Mouse (Mus musculus) CH12.LX (cell line): ENCODE data around the gene Rptor. TPM values are rescaled to one million over a fixed set of nuclear protein-coding genes. Genes with fewer than 3 reads are reported as not detected.

Source experiments
- DNase-seq: peaks from one replicate; pipeline ENCODE4 v3.0.0-alpha.2; 2013; ENCODE audit errors: extremely low read depth
- H3K27ac ChIP-seq: 2 replicates; pipeline ENCODE4 v1.5.1; 2012; ENCODE audit warnings: low read depth, mild to moderate bottlenecking, control low read depth, moderate library complexity; ENCODE audit not compliant: insufficient read depth
- H3K27me3 ChIP-seq: replicated peaks from 2 replicates; pipeline ENCODE3; 2012; ENCODE audit warnings: inconsistent platforms
- H3K36me3 ChIP-seq, 2 experiments: replicated peaks in 1 of 2; 2 replicates each; pipeline versions ENCODE3 to v1.6.1; 2012; ENCODE audit warnings: inconsistent platforms in 1 of 2, low read length in 1 of 2, mild to moderate bottlenecking in 1 of 2, mixed read lengths in 1 of 2, moderate library complexity in 1 of 2; ENCODE audit not compliant: control insufficient read depth in 1 of 2, insufficient read depth in 1 of 2
- H3K4me1 ChIP-seq, 2 experiments: 2 replicates each; pipeline ENCODE4 v1.6.1; 2012; ENCODE audit warnings: inconsistent platforms in 1 of 2, moderate library complexity in 1 of 2; ENCODE audit not compliant: insufficient read depth in 2 of 2, control insufficient read depth in 1 of 2
- H3K4me2 ChIP-seq: 2 replicates; pipeline ENCODE4 v1.6.1; 2012; ENCODE audit warnings: low read depth, mild to moderate bottlenecking, control low read depth; ENCODE audit not compliant: poor library complexity, insufficient read depth, severe bottlenecking
- H3K4me3 ChIP-seq, 3 experiments: fragments of 150-350 bp in 1 of 3; sonication (generic) in 1 of 3; replicated peaks in 1 of 3; 2 replicates each; pipeline versions ENCODE3 to v1.5.1; 2011 to 2012; ENCODE audit warnings: low read depth in 2 of 3, low read length in 2 of 3, mild to moderate bottlenecking in 2 of 3, moderate library complexity in 2 of 3, control low read depth in 1 of 3, improper control_type of control experiment in 1 of 3, inconsistent platforms in 1 of 3, mixed read lengths in 1 of 3; ENCODE audit not compliant: poor library complexity in 1 of 3
- H3K79me2 ChIP-seq: replicated peaks from 2 replicates; pipeline ENCODE4 v1.6.1; 2012; ENCODE audit warnings: mild to moderate bottlenecking, moderate library complexity; ENCODE audit not compliant: control insufficient read depth, poor library complexity, insufficient read depth, severe bottlenecking; ENCODE audit errors: extremely low read depth
- H3K9ac ChIP-seq: 2 replicates; pipeline ENCODE4 v1.6.1; 2012; ENCODE audit warnings: low read depth, mild to moderate bottlenecking, control low read depth, moderate library complexity; ENCODE audit not compliant: insufficient read depth
- H3K9me3 ChIP-seq: replicated peaks from 2 replicates; pipeline ENCODE3; 2012; ENCODE audit warnings: low read length, inconsistent platforms, mixed read lengths
- CTCF ChIP-seq, 2 experiments: IDR thresholded peaks in 1 of 2; conservative IDR thresholded peaks in 1 of 2; 2 replicates each; pipeline ENCODE4 v1.5.1; 2011 to 2012; ENCODE audit warnings: low read depth in 2 of 2, low read length in 2 of 2, improper control_type of control experiment in 1 of 2, inconsistent platforms in 1 of 2, mild to moderate bottlenecking in 1 of 2, moderate library complexity in 1 of 2
- E2F4 ChIP-seq: IDR thresholded peaks from 2 replicates; pipeline ENCODE4 v1.6.1; 2011; ENCODE audit warnings: low read depth, low read length, improper control_type of control experiment; ENCODE audit not compliant: insufficient replicate concordance
- ELF1 ChIP-seq: IDR thresholded peaks from 2 replicates; pipeline ENCODE4 v1.6.1; 2014; ENCODE audit warnings: low read depth, mild to moderate bottlenecking, inconsistent platforms, low read length, improper control_type of control experiment
- EP300 ChIP-seq: IDR thresholded peaks from 2 replicates; pipeline ENCODE4 v1.6.1; 2011; ENCODE audit warnings: low read length, improper control_type of control experiment
- ETS1 ChIP-seq: conservative IDR thresholded peaks from 2 replicates; pipeline ENCODE4 v1.6.1; 2012; ENCODE audit warnings: low read depth, mild to moderate bottlenecking, inconsistent platforms, low read length, improper control_type of control experiment, moderate library complexity
- GABPA ChIP-seq: IDR thresholded peaks from 2 replicates; pipeline ENCODE4 v1.6.1; 2012; ENCODE audit warnings: low read depth, low read length, improper control_type of control experiment, inconsistent platforms; ENCODE audit not compliant: insufficient replicate concordance
- HCFC1 ChIP-seq: IDR thresholded peaks from 2 replicates; pipeline ENCODE4 v1.6.1; 2012; ENCODE audit warnings: low read depth, mild to moderate bottlenecking, inconsistent platforms, low read length, improper control_type of control experiment
- JUN ChIP-seq: IDR thresholded peaks from 2 replicates; pipeline ENCODE4 v1.6.1; 2011; ENCODE audit warnings: low read depth, mild to moderate bottlenecking, low read length, improper control_type of control experiment, moderate library complexity; ENCODE audit not compliant: insufficient read depth
- KAT2A ChIP-seq: IDR thresholded peaks from 2 replicates; pipeline ENCODE4 v1.6.1; 2012; ENCODE audit warnings: low read length, improper control_type of control experiment, inconsistent platforms; ENCODE audit not compliant: insufficient replicate concordance
- MAX ChIP-seq: IDR thresholded peaks from 2 replicates; pipeline ENCODE4 v1.6.1; 2011; ENCODE audit warnings: low read length, improper control_type of control experiment
- NELFE ChIP-seq: IDR thresholded peaks from 2 replicates; pipeline ENCODE4 v1.6.1; 2011; ENCODE audit warnings: low read depth, low read length, improper control_type of control experiment
- NRF1 ChIP-seq: IDR thresholded peaks from 2 replicates; pipeline ENCODE4 v1.6.1; 2014; ENCODE audit warnings: low read depth, mild to moderate bottlenecking, inconsistent platforms, low read length, improper control_type of control experiment, moderate library complexity
- PAX5 ChIP-seq: IDR thresholded peaks from 2 replicates; pipeline ENCODE4 v1.6.1; 2012; ENCODE audit warnings: low read length, inconsistent platforms, mixed read lengths
- RCOR1 ChIP-seq: conservative IDR thresholded peaks from 2 replicates; pipeline ENCODE4 v1.6.1; 2012; ENCODE audit warnings: low read depth, mild to moderate bottlenecking, inconsistent platforms, low read length, improper control_type of control experiment
- SMC3 ChIP-seq: IDR thresholded peaks from 2 replicates; pipeline ENCODE4 v1.6.1; 2011; ENCODE audit warnings: low read depth, low read length, improper control_type of control experiment
- TBP ChIP-seq: conservative IDR thresholded peaks from 2 replicates; pipeline ENCODE4 v1.6.1; 2011; ENCODE audit warnings: low read depth, low read length, improper control_type of control experiment
- USF1 ChIP-seq: IDR thresholded peaks from 2 replicates; pipeline ENCODE4 v1.6.1; 2014; ENCODE audit warnings: low read depth, mild to moderate bottlenecking, inconsistent platforms, low read length, improper control_type of control experiment
- USF2 ChIP-seq: conservative IDR thresholded peaks from 2 replicates; pipeline ENCODE4 v1.6.1; 2011; ENCODE audit warnings: low read depth, low read length, improper control_type of control experiment
- ZC3H11A ChIP-seq: IDR thresholded peaks from 2 replicates; pipeline ENCODE4 v1.6.1; 2012; ENCODE audit warnings: low read depth, mild to moderate bottlenecking, inconsistent platforms, low read length, improper control_type of control experiment
- ZKSCAN1 ChIP-seq: IDR thresholded peaks from 2 replicates; pipeline ENCODE4 v1.6.1; 2012; ENCODE audit warnings: low read depth, inconsistent platforms, low read length, improper control_type of control experiment, borderline replicate concordance
- dilution Hi-C: fragments of 300-500 bp; cut with MboI; formaldehyde crosslinking; loops from 2 replicates; pipeline ENCODE4 v1.14.3; 2020; ENCODE audit warnings: low sequenced_read_pairs; ENCODE audit not compliant: extremely low pct_unique_long_range_greater_than_20kb, extremely low pct_ligation_motif_present
- in situ Hi-C: fragments of 300-500 bp; cut with MboI; formaldehyde crosslinking; loops from 3 replicates; pipeline ENCODE4 v1.14.3; 2019; ENCODE audit warnings: low sequenced_read_pairs, low pct_ligation_motif_present, low pct_unique_long_range_greater_than_20kb, mixed read lengths
- polyA plus RNA-seq: library from polyadenylated mRNA; unstranded; fragments of >175 nt; gene quantifications from 2 replicates; pipeline ENCODE4 v1.2.1, GENCODE M21; 2012; ENCODE audit warnings: low read depth; ENCODE audit not compliant: insufficient read length
- total RNA-seq, 2 experiments: library from RNA; depleted of rRNA; stranded (reverse); fragments of 300-350 nt in 1 of 2; fragments of >200 nt in 1 of 2; gene quantifications; 2 replicates each; pipeline ENCODE4 v1.2.3; 2012 to 2014

Gene Rptor
- total and polyA plus RNA-seq, 3 experiments, result 10.3 to 33.1 (median 26.7) TPM

DNA sequence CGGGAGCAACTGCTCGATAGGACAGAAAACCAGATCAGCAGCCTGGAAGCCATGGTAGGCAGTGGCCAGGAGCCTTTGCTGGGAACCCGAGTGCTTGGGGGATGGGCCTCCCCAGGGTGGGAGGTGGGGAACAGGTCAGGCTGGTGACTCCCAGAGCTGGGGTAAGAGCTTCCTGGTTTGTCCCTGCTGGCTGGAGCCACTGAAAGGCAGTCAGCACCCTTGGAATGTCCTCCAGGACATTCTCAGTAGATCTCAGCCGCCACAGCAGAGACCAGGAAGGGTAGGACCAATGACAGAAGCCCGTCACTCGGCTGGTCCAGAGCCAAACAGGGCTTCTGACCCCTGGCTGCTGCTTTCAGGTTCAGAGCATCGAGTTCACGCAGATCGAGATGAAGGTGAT is 313.0 kb downstream of the Rptor start:
- no peak for TF ChIP-seq ZKSCAN1
- no peak for TF ChIP-seq GABPA
- TF ChIP-seq USF1, result no peak
- TF ChIP-seq JUN, result no peak
- no peak for TF ChIP-seq PAX5
- no peak for TF ChIP-seq HCFC1
- no peak for TF ChIP-seq KAT2A
- TF ChIP-seq ZC3H11A, result no peak
- TF ChIP-seq E2F4, result no peak
- TF ChIP-seq USF2, result no peak
- TF ChIP-seq TBP, result no peak
- no peak for TF ChIP-seq NRF1
- TF ChIP-seq RCOR1, result no peak
- no peak for TF ChIP-seq NELFE
- H3K4me2 ChIP-seq, result no peak overlapping the region
- H3K36me3 ChIP-seq, result peaks cover 45 to 59% of the 10 kb centered on the region in 2 experiments
- no peak overlapping the region for H3K4me3 ChIP-seq
- H3K27ac ChIP-seq, result no peak overlapping the region
- H3K4me1 ChIP-seq, result peaks cover 19 to 28% of the 10 kb centered on the region in 2 experiments
- DNase-seq, result no peak
- peaks cover 3% of the 10 kb centered on the region for H3K9me3 ChIP-seq
- dilution Hi-C loops, result no loop called here
- no peaks in the 10 kb centered on the region for H3K27me3 ChIP-seq
- in situ Hi-C loops, result loop anchor here (5.0 to 10.0 kb wide), 2 partner anchors 82 to 179 kb away; partner anchors contain the start of genes Ndufaf8 and Tepsin
- H3K79me2 ChIP-seq, result 0 out of 2 replicates have a peak, but pooled peaks cover 3% of the 10 kb centered on the region
- H3K9ac ChIP-seq, result no peak overlapping the region

DNA sequence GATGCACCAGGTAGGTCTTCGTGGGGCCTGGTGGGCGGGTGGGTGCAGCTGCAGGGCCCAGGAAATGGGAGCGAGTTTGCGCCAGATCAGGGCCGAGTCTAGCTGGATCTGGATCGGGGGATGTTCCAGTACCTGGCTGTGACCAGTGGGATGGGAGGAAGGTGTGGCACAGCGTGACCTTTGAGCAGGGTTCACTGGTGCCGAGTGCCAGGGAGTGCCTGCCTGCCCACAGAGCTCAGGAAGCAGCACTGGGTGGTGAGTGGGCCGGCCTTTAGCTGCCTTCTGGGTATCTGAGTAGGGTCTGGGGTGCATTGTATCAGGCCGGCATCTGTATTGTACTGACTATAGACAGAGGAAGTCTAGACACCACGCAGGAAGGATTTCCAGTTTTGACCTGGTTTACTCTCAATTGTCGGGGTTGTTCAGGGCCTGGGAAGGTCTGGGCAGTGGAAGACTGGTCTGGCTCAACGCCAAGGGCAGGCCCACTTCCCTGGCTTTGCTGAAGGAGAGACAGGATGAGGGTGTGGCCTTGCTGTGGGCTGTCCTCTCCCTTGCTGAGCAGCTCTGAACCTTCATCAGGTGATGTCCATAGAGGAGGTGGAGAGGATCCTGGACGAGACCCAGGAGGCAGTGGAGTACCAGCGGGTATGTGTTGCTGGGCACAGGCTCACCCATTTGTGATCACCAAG is 313.5 kb downstream of the Rptor start:
- no peaks in the 10 kb centered on the region for H3K9me3 ChIP-seq
- H3K4me2 ChIP-seq, result no peak overlapping the region
- peaks cover 19 to 28% of the 10 kb centered on the region in 2 experiments for H3K4me1 ChIP-seq
- no peak overlapping the region for H3K27ac ChIP-seq
- H3K27me3 ChIP-seq, result no peaks in the 10 kb centered on the region
- in situ Hi-C loops (loop anchor here (5.0 to 10.0 kb wide), 2 partner anchors 81 to 179 kb away; partner anchors contain the start of genes Ndufaf8 and Tepsin), dilution Hi-C loops (no loop called here)
- DNase-seq, result no peak
- TF ChIP-seq ELF1 (no peak), CTCF (conservative IDR thresholded peaks at IDR 0.05 in 1 of 2, IDR thresholded peaks at IDR 0.05 in 1 of 2; ENCODE audit: low read depth in 2 of 2, low read length in 2 of 2) (no peak), JUN (no peak), NRF1 (no peak), EP300 (no peak), SMC3 (no peak), MAX (no peak), PAX5 (no peak), ETS1 (no peak)
- TF ChIP-seq, all 38 proteins: peak for 0
- 0 out of 2 replicates have a peak, but pooled peaks cover 3% of the 10 kb centered on the region for H3K79me2 ChIP-seq
- H3K4me3 ChIP-seq, result no peak overlapping the region
- H3K36me3 ChIP-seq, result peaks cover 45 to 63% of the 10 kb centered on the region in 2 experiments
- no peak overlapping the region for H3K9ac ChIP-seq
